In genomic region chr17:86713591-86713990, GRCm38 (mm10) we compare ENCODE assay signal across 10 mouse cellular contexts. TPM values are rescaled to one million over a fixed set of nuclear protein-coding genes. Genes with fewer than 3 reads are reported as not detected.
A peak's percentile ranks its signal among the peaks of the same experiment; 100 is the strongest.
DNase-seq lines count a peak whose midpoint lies in the region; ATAC-seq and TF ChIP-seq lines count a peak whose summit lies in the region.
"Had no signal": no experiment of that assay in that cellular context is flagged by ENCODE, and none has a peak within 500 bp of the region (broad histone marks: within the 10 kb centered on the region; RNA-seq: fewer than 3 reads in every experiment).

No protein-coding gene starts in this region.

- H3K36me3 ChIP-seq in liver, adult 2 months (ENCODE audit: control insufficient read depth, insufficient read depth, low read length) = no peaks in the 10 kb centered on the region
- no peaks in the 10 kb centered on the region for H3K36me3 ChIP-seq in liver, embryonic 11.5 days (ENCODE audit: control insufficient read depth, insufficient read depth, low read length)
- no peaks in the 10 kb centered on the region for H3K36me3 ChIP-seq in embryonic facial prominence, embryonic 11.5 days (replicated peaks; ENCODE audit: control insufficient read depth, insufficient read depth, low read depth, low read length)
- H3K36me3 ChIP-seq in kidney, adult 2 months (ENCODE audit: control insufficient read depth, insufficient read depth, low read length) = no peaks in the 10 kb centered on the region
- H3K36me3 ChIP-seq: G1E had no signal

- no peak overlapping the region for H3K4me2 ChIP-seq in liver, embryonic 11.5 days
- H3K4me2 ChIP-seq in embryonic facial prominence, embryonic 11.5 days (ENCODE audit: low read depth, low read length) = no peak overlapping the region
- H3K4me2 ChIP-seq: hindbrain, embryonic 14.5 days had no signal

- ATAC-seq in liver, embryonic 11.5 days (replicated peaks; ENCODE audit: low FRiP score) = no peak
- ATAC-seq in embryonic facial prominence, embryonic 11.5 days (replicated peaks; ENCODE audit: insufficient number of reproducible peaks, low FRiP score, low TSS enrichment, low read depth) = no peak

- no peak overlapping the region for H3K4me3 ChIP-seq in liver, adult 2 months (ENCODE audit: insufficient read depth, low read depth, low read length)
- no peak overlapping the region for H3K4me3 ChIP-seq in liver, embryonic 11.5 days (ENCODE audit: low read depth, low read length)
- H3K4me3 ChIP-seq in embryonic facial prominence, embryonic 11.5 days (ENCODE audit: low read depth, low read length) = no peak overlapping the region
- H3K4me3 ChIP-seq in kidney, adult 2 months (ENCODE audit: insufficient read depth, low read depth, low read length) = no peak overlapping the region

- H3K79me2 ChIP-seq in liver, adult 2 months (ENCODE audit: control insufficient read depth, insufficient read depth, low read length) = no peaks in the 10 kb centered on the region

- H3K27me3 ChIP-seq in liver, adult 2 months (ENCODE audit: control insufficient read depth, insufficient read depth, low read length) = no peaks in the 10 kb centered on the region
- no peaks in the 10 kb centered on the region for H3K27me3 ChIP-seq in liver, embryonic 11.5 days (replicated peaks; ENCODE audit: control insufficient read depth, insufficient read depth, low read length)
- H3K27me3 ChIP-seq in embryonic facial prominence, embryonic 11.5 days (ENCODE audit: control insufficient read depth, insufficient read depth, low read length) = no peaks in the 10 kb centered on the region
- no peaks in the 10 kb centered on the region for H3K27me3 ChIP-seq in kidney, adult 2 months (replicated peaks; ENCODE audit: control insufficient read depth, insufficient read depth, low read length)

- peak; percentile 61 for DNase-seq in liver, adult 2 months (ENCODE audit: extremely low read depth, low read depth, low spot score)
- DNase-seq in liver, embryonic 11.5 days (ENCODE audit: low spot score) = no peak
- peak; percentile 43 for DNase-seq in embryonic facial prominence, embryonic 11.5 days (ENCODE audit: low spot score)
- peak; percentile 60 for DNase-seq in kidney, adult 2 months
- peak; percentile 64 for DNase-seq in testis, postnatal 10 days (ENCODE audit: low spot score)
- no peak for DNase-seq in layer of hippocampus, adult 18-20 months (ENCODE audit: low spot score in 2 of 2)
- no peak for DNase-seq in natural killer cell, adult 2 months (ENCODE audit: low spot score in 2 of 2)
- DNase-seq in cerebellum, postnatal 14 days = no peak

- no peak for TF ChIP-seq POLR2A in liver, adult 2 months (IDR thresholded peaks at IDR 0.05; ENCODE audit: extremely low read depth, insufficient read depth, low read length)
- no peak for TF ChIP-seq POLR2A in kidney, adult 2 months (IDR thresholded peaks at IDR 0.05; ENCODE audit: low read depth, low read length)

- 21% methylated on average over 8 of the region's 8 CpGs for WGBS in liver, adult 2 months
- WGBS in liver, embryonic 11.5 days = 14% methylated on average over 8 of the region's 8 CpGs
- 19% methylated on average over 8 of the region's 8 CpGs for WGBS in embryonic facial prominence, embryonic 11.5 days
- WGBS in kidney, adult 2 months = 5% methylated on average over 8 of the region's 8 CpGs

- peaks cover 17% of the 10 kb centered on the region for H3K4me1 ChIP-seq in liver, adult 2 months (ENCODE audit: control insufficient read depth, insufficient read depth, low read length)
- no peaks in the 10 kb centered on the region for H3K4me1 ChIP-seq in liver, embryonic 11.5 days (replicated peaks; ENCODE audit: control insufficient read depth, insufficient read depth, low read length)
- H3K4me1 ChIP-seq in embryonic facial prominence, embryonic 11.5 days (ENCODE audit: control insufficient read depth, insufficient read depth, low read length) = no peaks in the 10 kb centered on the region
- peaks cover 4% of the 10 kb centered on the region; the same call in 1 of the 2 replicates for H3K4me1 ChIP-seq in kidney, adult 2 months (ENCODE audit: control insufficient read depth, insufficient read depth, low read length)

- no peak overlapping the region for H3K27ac ChIP-seq in liver, adult 2 months (replicated peaks; ENCODE audit: insufficient read depth, low read depth, low read length)
- H3K27ac ChIP-seq in liver, embryonic 11.5 days (ENCODE audit: low read depth, low read length) = no peak overlapping the region
- H3K27ac ChIP-seq in embryonic facial prominence, embryonic 11.5 days (replicated peaks; ENCODE audit: low read depth, low read length) = no peak overlapping the region
- no peak overlapping the region for H3K27ac ChIP-seq in kidney, adult 2 months (ENCODE audit: insufficient read depth, low read depth, low read length)
- H3K27ac ChIP-seq: hindbrain, embryonic 14.5 days had no signal

- H3K9me3 ChIP-seq in liver, embryonic 11.5 days (ENCODE audit: control insufficient read depth, low read length) = no peaks in the 10 kb centered on the region
- no peaks in the 10 kb centered on the region for H3K9me3 ChIP-seq in embryonic facial prominence, embryonic 11.5 days (replicated peaks; ENCODE audit: control insufficient read depth, low read length)

- TF ChIP-seq CTCF in liver, adult 2 months (IDR thresholded peaks at IDR 0.05; ENCODE audit: low read depth, low read length) = no peak
- no peak for TF ChIP-seq CTCF in kidney, adult 2 months (conservative IDR thresholded peaks at IDR 0.05; ENCODE audit: insufficient read depth, insufficient read length, low read depth, low read length)

- H3K9ac ChIP-seq in liver, adult 2 months (ENCODE audit: low read depth, low read length) = no peak overlapping the region
- no peak overlapping the region for H3K9ac ChIP-seq in liver, embryonic 11.5 days (ENCODE audit: low read depth, low read length)
- no peak overlapping the region for H3K9ac ChIP-seq in embryonic facial prominence, embryonic 11.5 days (replicated peaks; ENCODE audit: low read length)
- H3K9ac ChIP-seq: hindbrain, embryonic 14.5 days had no signal

RNA-seq across cellular contexts. Expression of gene Epas1, which starts 39.9 kb away (rescaled TPM):
- total RNA-seq in liver, adult 2 months (2014; rRNA removed) = 41.3 and 59.0 TPM in 2 replicates
- polyA plus RNA-seq in liver, adult 2 months (2012; rRNA removed) = 34.8 and 39.4 TPM in 2 replicates
- polyA plus RNA-seq in liver, embryonic 11.5 days (2014; fragmentation: Nextera tagmentation; extraction: Ambion mirVana) = 7.3 and 8.1 TPM in 2 replicates
- polyA plus RNA-seq in embryonic facial prominence, embryonic 11.5 days (2014; fragmentation: Nextera tagmentation; extraction: Ambion mirVana) = 6.5 and 6.7 TPM in 2 replicates
- 75.9 and 108 TPM in 2 replicates for polyA plus RNA-seq in kidney, adult 2 months (2012; rRNA removed)
- 10 to 100 TPM; 83.0 to 84.1 TPM for total RNA-seq in layer of hippocampus, adult 18-20 months (2021)
- polyA plus RNA-seq: G1E had no signal

Comparison
In these comparisons a context has a peak if more than half of its experiments do, and no peak if none do; other contexts are left out.
1. DNase-seq: peak in liver, adult 2 months (single experiment), embryonic facial prominence, embryonic 11.5 days (single experiment), kidney, adult 2 months (single experiment) and testis, postnatal 10 days (single experiment); none in liver, embryonic 11.5 days (single experiment), layer of hippocampus, adult 18-20 months (0 of 2), natural killer cell, adult 2 months (0 of 2) and cerebellum, postnatal 14 days (0 of 2).